Mouse (Mus musculus) gastrocnemius, adult 2 months (tissue): ENCODE measurements around the gene D930048N14Rik. TPM values are rescaled to one million over a fixed set of nuclear protein-coding genes. Genes with fewer than 3 reads are reported as not detected.
A peak's percentile ranks its signal among the peaks of the same experiment; 100 is the strongest.
"Not testable (repeated sequence)": the region's sequence is repeated elsewhere in the genome, so short reads cannot be mapped to it uniquely, and the experiment has no call there.

Experiments used
- DNase-seq: peaks from one replicate; pipeline ENCODE4 v3.0.0; 2022
- H3K27ac ChIP-seq: fragments of 200-600 bp; 2 replicates; pipeline ENCODE4 v1.8.1; 2022; ENCODE audit warnings: mild to moderate bottlenecking
- H3K4me3 ChIP-seq: fragments of 200-600 bp; 2 replicates; pipeline ENCODE4 v1.8.1; 2022; ENCODE audit warnings: mild to moderate bottlenecking, moderate library complexity
- CTCF ChIP-seq: fragments of 200-600 bp; IDR thresholded peaks from 2 replicates; pipeline ENCODE4 v1.8.1; 2022; ENCODE audit warnings: antibody characterized with exemption, mild to moderate bottlenecking, moderate library complexity
- intact Hi-C: fragments of 180-260 bp; cut with DNase I; formaldehyde crosslinking; loops from one replicate; pipeline ENCODE4 v1.15.1; 2025
- total RNA-seq, 2 experiments: library from RNA; stranded (reverse); gene quantifications; 2 replicates each; pipeline ENCODE4 v1.2.3; 2021

D930048N14Rik gene
- total RNA-seq, 2 experiments from 2014 or later, result 0.20 to 0.31 TPM

- TF ChIP-seq CTCF, result no peak
- Histone ChIP-seq H3K4me3 (no peak overlapping the region), H3K27ac (no peak overlapping the region)
- intact Hi-C loops, result no loop called here
- DNase-seq, result no peak
Observed at GRCm38 (mm10) chr11:51661867-51662365, 11.2 kb downstream of the D930048N14Rik start.

GRCm38 (mm10) chr11:51662632-51663031 is 11.9 kb downstream of the D930048N14Rik start:
- no peak for DNase-seq
- Histone ChIP-seq H3K4me3 (no peak overlapping the region), H3K27ac (no peak overlapping the region)
- no peak for TF ChIP-seq CTCF
- intact Hi-C loops, result no loop called here

- H3K27ac ChIP-seq, DNase-seq, intact Hi-C loops, H3K4me3 ChIP-seq: not testable (repeated sequence)
Observed at GRCm38 (mm10) chr11:51664747-51665146, 14.0 kb downstream of the D930048N14Rik start.

- DNase-seq, result no peak
- H3K27ac ChIP-seq, result no peak overlapping the region
- intact Hi-C loops, result no loop called here
- no peak overlapping the region for H3K4me3 ChIP-seq
- TF ChIP-seq CTCF, result no peak
Observed at GRCm38 (mm10) chr11:51670846-51671245, 20.1 kb downstream of the D930048N14Rik start.

GRCm38 (mm10) chr11:51671376-51671775 is 20.6 kb downstream of the D930048N14Rik start:
- intact Hi-C loops, result no loop called here
- Histone ChIP-seq H3K27ac (no peak overlapping the region), H3K4me3 (no peak overlapping the region)
- no peak for TF ChIP-seq CTCF
- no peak for DNase-seq

- Histone ChIP-seq H3K4me3 (no peak overlapping the region), H3K27ac (no peak overlapping the region)
- intact Hi-C loops, result no loop called here
- no peak for TF ChIP-seq CTCF
- DNase-seq, result no peak
Observed at GRCm38 (mm10) chr11:51673291-51673690, 22.5 kb downstream of the D930048N14Rik start.

GRCm38 (mm10) chr11:51675386-51675785 is 24.6 kb downstream of the D930048N14Rik start:
- H3K27ac ChIP-seq, result no peak overlapping the region
- no peak for TF ChIP-seq CTCF
- no peak overlapping the region for H3K4me3 ChIP-seq
- intact Hi-C loops, result no loop called here
- no peak for DNase-seq

GRCm38 (mm10) chr11:51677737-51678418 is 27.1 kb downstream of the D930048N14Rik start:
- H3K4me3 ChIP-seq, result no peak overlapping the region
- no peak for TF ChIP-seq CTCF
- no peak overlapping the region for H3K27ac ChIP-seq
- DNase-seq, result no peak
- intact Hi-C loops, result no loop called here

GRCm38 (mm10) chr11:51679466-51679865 is 28.7 kb downstream of the D930048N14Rik start:
- Histone ChIP-seq H3K27ac (no peak overlapping the region), H3K4me3 (no peak overlapping the region)
- DNase-seq, result no peak
- intact Hi-C loops, result no loop called here
- no peak for TF ChIP-seq CTCF

GRCm38 (mm10) chr11:51681324-51681975 is 30.7 kb downstream of the D930048N14Rik start:
- intact Hi-C loops, result loop anchor here (1.0 to 10.0 kb wide), 3 partner anchors 44 to 397 kb away; partner anchors contain the start of genes Col23a1 and Rmnd5b
- H3K4me3 ChIP-seq, result peak overlapping the region; percentile 53
- peak; percentile 91 for DNase-seq
- peak; percentile 98; the same call in 1 of the 2 replicates for TF ChIP-seq CTCF
- H3K27ac ChIP-seq, result peak overlapping the region; percentile 49; the same call in 1 of the 2 replicates

GRCm38 (mm10) chr11:51681976-51682374 is 31.2 kb downstream of the D930048N14Rik start:
- no peak for TF ChIP-seq CTCF
- H3K4me3 ChIP-seq, result no peak overlapping the region
- H3K27ac ChIP-seq, result no peak overlapping the region
- DNase-seq, result no peak
- intact Hi-C loops, result loop anchor here (1.0 to 10.0 kb wide), 3 partner anchors 45 to 397 kb away; partner anchors contain the start of genes Col23a1 and Rmnd5b

- no peak for TF ChIP-seq CTCF
- intact Hi-C loops, result loop anchor here (10.0 kb wide), 1 partner anchor 404 kb away; the partner anchor contains the start of gene Col23a1
Observed at GRCm38 (mm10) chr11:51688330-51689328, 37.9 kb downstream of the D930048N14Rik start, which contains the start of gene 0610009B22Rik. Gene 0610009B22Rik, minus strand, starts transcription at chr11:51688874.

More at GRCm38 (mm10) chr11:51688330-51689328, 37.9 kb downstream of the D930048N14Rik start, which contains the start of gene 0610009B22Rik:
- DNase-seq, result peak; percentile 100
- Histone ChIP-seq H3K4me3 (peak within 1 kb of the TSS; percentile 95), H3K27ac (peak within 1 kb of the TSS; percentile 96)
